Mouse (Mus musculus) hindbrain, postnatal 0 days (tissue): ENCODE measurements around the gene Lmo4. TPM values are rescaled to one million over a fixed set of nuclear protein-coding genes. Genes with fewer than 3 reads are reported as not detected.

Source experiments
- ATAC-seq: fragments of 200-750 bp; cut with Nextera tagmentation; 2 replicates; pipeline ENCODE4 v1.8.0; 2017; ENCODE audit warnings: mild to moderate bottlenecking, moderate TSS enrichment, moderate library complexity
- DNase-seq: peaks from one replicate; pipeline ENCODE4 v3.0.0-alpha.2; 2015; ENCODE audit warnings: low spot score
- H3K27ac ChIP-seq: fragments of 300-500 bp; sonication (generic); 2 replicates; pipeline ENCODE4 v1.5.1; 2014; ENCODE audit warnings: mild to moderate bottlenecking
- H3K27me3 ChIP-seq: fragments of 300-500 bp; sonication (generic); 2 replicates; pipeline ENCODE4 v1.6.1; 2014; ENCODE audit warnings: low read length, mixed read lengths; ENCODE audit not compliant: insufficient read depth
- H3K36me3 ChIP-seq: fragments of 300-500 bp; sonication (generic); 2 replicates; pipeline ENCODE4 v1.6.1; 2014; ENCODE audit warnings: low read length, mixed read lengths; ENCODE audit not compliant: insufficient read depth
- H3K4me1 ChIP-seq: fragments of 300-500 bp; sonication (generic); 2 replicates; pipeline ENCODE4 v1.6.1; 2014; ENCODE audit warnings: antibody characterized with exemption, low read length, mixed read lengths; ENCODE audit not compliant: insufficient read depth
- H3K4me2 ChIP-seq: fragments of 300-500 bp; sonication (generic); 2 replicates; pipeline ENCODE4 v1.6.1; 2014; ENCODE audit warnings: low read depth, mild to moderate bottlenecking, low read length, moderate library complexity, mixed read lengths
- H3K4me3 ChIP-seq: fragments of 300-500 bp; sonication (generic); 2 replicates; pipeline ENCODE4 v1.5.1; 2014; ENCODE audit warnings: low read length
- H3K9ac ChIP-seq: fragments of 300-500 bp; sonication (generic); replicated peaks from 2 replicates; pipeline ENCODE4 v1.6.1; 2014; ENCODE audit warnings: mild to moderate bottlenecking, low read length, moderate library complexity, mixed read lengths
- H3K9me3 ChIP-seq: fragments of 300-500 bp; sonication (generic); 2 replicates; pipeline ENCODE4 v1.6.1; 2016; ENCODE audit warnings: low read length, mixed read lengths
- CTCF ChIP-seq: IDR thresholded peaks from 2 replicates; pipeline ENCODE4 v1.5.1; 2016; ENCODE audit warnings: antibody characterized with exemption, control low read depth, low read depth
- WGBS: fragments of 180-500 bp; shearing (Covaris S2); extraction: QIAGEN DNeasy Blood & Tissue Kit; methylation state at CpG from one replicate; pipeline ENCODE4 v1.1.7; 2014; 5-methylcytosine and 5-hydroxymethylcytosine counted together
- polyA plus RNA-seq: library from polyadenylated mRNA; unstranded; fragments of >200 nt; fragmentation: Nextera tagmentation; extraction: Ambion mirVana; gene quantifications from 2 replicates; pipeline ENCODE4 v1.2.1, GENCODE M21; 2015
- total RNA-seq: library from RNA; depleted of rRNA; stranded (reverse); fragments of >200 nt; gene quantifications from 2 replicates; pipeline ENCODE4 v1.2.3, GENCODE M21; 2014

Lmo4 gene
- total and polyA plus RNA-seq, 2 experiments from 2014 or later: 113 to 173 TPM

- H3K36me3 ChIP-seq: no peaks in the 10 kb centered on the region
- no peak overlapping the region for H3K9ac ChIP-seq
- TF ChIP-seq CTCF: no peak
- H3K9me3 ChIP-seq: no peaks in the 10 kb centered on the region
- no peak for ATAC-seq
- no peak overlapping the region for H3K4me2 ChIP-seq
- 0 out of 2 replicates have a peak, but pooled peaks cover 4% of the 10 kb centered on the region for H3K4me1 ChIP-seq
- DNase-seq: no peak
- H3K27ac ChIP-seq: no peak overlapping the region
- no peaks in the 10 kb centered on the region for H3K27me3 ChIP-seq
- WGBS: 75% methylated on average over 20 of the region's 20 CpGs
- H3K4me3 ChIP-seq: no peak overlapping the region
Measured at GRCm38 (mm10) chr3:144223377-144224105, 18.5 kb upstream of the Lmo4 start.

- DNase-seq (no peak), ATAC-seq (no peak)
- WGBS: 84% methylated on average over 9 of the region's 9 CpGs
- no peak overlapping the region for H3K9ac ChIP-seq
- H3K36me3 ChIP-seq: no peaks in the 10 kb centered on the region
- no peak overlapping the region for H3K4me3 ChIP-seq
- no peak for TF ChIP-seq CTCF
- 0 out of 2 replicates have a peak, but pooled peaks cover 4% of the 10 kb centered on the region for H3K4me1 ChIP-seq
- no peak overlapping the region for H3K27ac ChIP-seq
- no peak overlapping the region for H3K4me2 ChIP-seq
- H3K27me3 ChIP-seq: no peaks in the 10 kb centered on the region
- H3K9me3 ChIP-seq: no peaks in the 10 kb centered on the region
Measured at GRCm38 (mm10) chr3:144222381-144222780, 17.4 kb upstream of the Lmo4 start.

GRCm38 (mm10) chr3:144207498-144207897 lies 2.5 kb upstream of the Lmo4 start:
- H3K9ac ChIP-seq: no peak overlapping the region
- H3K4me1 ChIP-seq: no peaks in the 10 kb centered on the region
- no peak for ATAC-seq
- H3K36me3 ChIP-seq: no peaks in the 10 kb centered on the region
- no peak overlapping the region for H3K4me2 ChIP-seq
- 47% methylated on average over 5 of the region's 5 CpGs for WGBS
- peak; percentile 81 for TF ChIP-seq CTCF
- no peaks in the 10 kb centered on the region for H3K9me3 ChIP-seq
- peak; percentile 79 for DNase-seq
- no peaks in the 10 kb centered on the region for H3K27me3 ChIP-seq
- H3K4me3 ChIP-seq: no peak overlapping the region
- H3K27ac ChIP-seq: no peak overlapping the region

GRCm38 (mm10) chr3:144206942-144207341 lies 1.9 kb upstream of the Lmo4 start:
- Histone ChIP-seq H3K27ac (no peak overlapping the region), H3K36me3 (no peaks in the 10 kb centered on the region), H3K4me1 (no peaks in the 10 kb centered on the region), H3K4me2 (no peak overlapping the region), H3K4me3 (no peak overlapping the region), H3K9me3 (no peaks in the 10 kb centered on the region), H3K9ac (no peak overlapping the region), H3K27me3 (no peaks in the 10 kb centered on the region)
- WGBS: 94% methylated on average over 1 of the region's 1 CpGs
- no peak for DNase-seq
- no peak for ATAC-seq
- TF ChIP-seq CTCF: no peak

- Histone ChIP-seq H3K9me3 (no peaks in the 10 kb centered on the region), H3K4me2 (peak overlapping the region; percentile 62), H3K4me1 (no peaks in the 10 kb centered on the region), H3K27me3 (no peaks in the 10 kb centered on the region), H3K4me3 (peak overlapping the region; percentile 68), H3K27ac (peak overlapping the region; percentile 95), H3K9ac (peak overlapping the region; percentile 68), H3K36me3 (no peaks in the 10 kb centered on the region)
- no peak for TF ChIP-seq CTCF
- no peak for DNase-seq
- no peak for ATAC-seq
- WGBS: 17% methylated on average over 3 of the region's 3 CpGs
Measured at GRCm38 (mm10) chr3:144206261-144206660, 1.2 kb upstream of the Lmo4 start.

GRCm38 (mm10) chr3:144205351-144206153 lies 532 bp upstream of the Lmo4 start:
- Histone ChIP-seq H3K27me3 (no peaks in the 10 kb centered on the region), H3K4me2 (peak overlapping the region; percentile 62), H3K9ac (peak overlapping the region; percentile 68), H3K36me3 (no peaks in the 10 kb centered on the region), H3K4me1 (no peaks in the 10 kb centered on the region), H3K4me3 (peak overlapping the region; percentile 68), H3K27ac (peak overlapping the region; percentile 95), H3K9me3 (no peaks in the 10 kb centered on the region)
- under 1% methylated on average over 55 of the region's 69 CpGs for WGBS
- no peak for TF ChIP-seq CTCF
- peak; percentile 95 for ATAC-seq
- peak; percentile 97 for DNase-seq
